Mouse (Mus musculus): ENCODE measurements around the gene Ces5a.
"Not testable (repeated sequence)": the region's sequence is repeated elsewhere in the genome, so short reads cannot be mapped to it uniquely, and the experiment has no call there.

Ces5a gene

DNA sequence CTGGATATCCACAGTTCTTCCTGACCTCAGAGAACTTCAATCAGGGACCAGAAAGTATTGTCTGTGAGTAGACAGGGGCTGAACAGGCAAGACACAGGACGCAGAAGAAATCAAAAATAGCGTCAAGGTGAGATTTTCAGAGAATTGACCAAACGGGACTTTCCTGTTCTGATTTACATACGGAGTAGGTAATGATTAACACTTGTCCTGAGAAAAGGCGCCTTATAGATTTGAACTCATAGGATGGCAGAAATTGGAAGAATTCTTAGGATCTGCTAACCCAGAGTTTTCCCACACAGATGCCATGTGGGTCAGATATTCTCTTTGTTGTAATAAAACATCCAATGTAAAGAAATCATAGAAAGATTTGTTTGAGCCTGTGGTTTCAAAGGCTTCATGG, at the start of gene Ces5a:
Gene Ces5a (minus strand): TSS at position 101 of the 400 bp plus-strand sequence.
- DNase-seq (ENCODE audit: low spot score in 2 of 2), result no peak

DNA sequence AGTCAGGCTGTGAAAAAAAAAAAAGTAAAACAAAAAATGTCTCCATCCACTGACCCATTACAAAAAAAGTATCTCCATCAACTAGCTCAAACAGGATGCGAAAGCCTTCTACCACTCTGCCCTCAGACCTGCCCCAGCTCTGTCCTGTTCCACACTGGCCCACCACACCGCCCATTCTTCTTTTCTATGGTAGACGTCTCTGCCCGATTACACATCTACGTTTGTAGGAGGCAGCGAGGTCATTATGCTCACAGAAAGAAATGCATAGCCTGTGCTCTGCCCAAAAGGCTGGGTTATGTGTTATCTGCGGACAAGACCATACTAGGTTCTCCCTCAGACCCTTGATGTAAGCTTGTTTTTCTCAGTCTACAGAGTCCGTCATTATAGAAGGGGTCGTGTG, 37.2 kb upstream of the Ces5a start:
- no peak for DNase-seq (ENCODE audit: low spot score in 2 of 2)

DNA sequence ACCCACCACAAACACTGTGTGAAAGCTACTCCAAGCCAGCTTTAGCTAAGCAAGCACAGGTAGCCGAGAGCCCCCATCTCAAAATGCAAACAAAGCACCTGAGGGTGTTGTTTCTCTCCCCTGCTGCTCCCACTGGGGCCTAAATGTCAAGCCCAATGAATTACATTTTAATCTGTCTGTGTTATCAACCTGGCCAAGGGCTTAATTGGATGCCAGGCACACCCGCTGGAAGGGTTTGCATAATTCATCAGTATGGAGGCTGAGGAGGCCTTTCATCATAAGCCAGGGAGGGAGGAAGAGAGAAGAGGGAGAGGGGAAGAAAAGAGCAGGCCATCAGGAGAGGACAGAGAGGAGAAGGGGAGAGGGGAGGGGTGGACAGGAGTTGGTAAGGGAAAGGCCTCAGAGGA, 36.5 kb upstream of the Ces5a start:
- no peak for DNase-seq (ENCODE audit: low spot score in 2 of 2)

DNA sequence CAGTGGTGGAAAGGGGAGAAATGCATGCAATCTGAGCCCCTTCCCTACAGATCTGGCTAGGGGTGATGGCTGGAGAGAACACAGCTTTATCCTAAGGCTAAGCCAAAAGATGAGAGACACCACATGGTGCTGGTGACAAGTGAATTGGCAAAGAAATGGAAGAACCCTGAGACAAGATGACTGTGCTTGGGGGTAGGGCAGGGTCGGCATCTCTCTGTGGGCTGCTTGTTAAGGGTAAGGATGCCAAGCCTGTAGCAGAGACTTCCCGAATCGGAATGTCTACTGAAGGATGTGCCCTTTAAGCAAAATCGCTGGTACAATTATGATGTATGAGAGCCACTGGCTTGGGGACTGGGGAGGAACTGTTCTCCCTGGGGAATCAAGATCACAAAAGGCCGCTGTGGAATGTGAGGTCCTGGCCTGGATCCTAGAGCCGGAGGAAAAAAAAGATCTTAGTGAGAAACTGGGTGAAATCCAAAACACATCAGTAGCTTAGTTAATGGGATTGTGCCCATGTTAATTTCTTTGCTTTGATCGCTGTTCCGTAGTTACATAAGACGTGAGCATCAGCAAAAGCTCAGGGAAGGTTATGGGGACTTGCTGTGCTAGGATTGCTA, 35.8 kb upstream of the Ces5a start:
- peak; percentile 55 to 58 for DNase-seq (ENCODE audit: low spot score in 2 of 2)

DNA sequence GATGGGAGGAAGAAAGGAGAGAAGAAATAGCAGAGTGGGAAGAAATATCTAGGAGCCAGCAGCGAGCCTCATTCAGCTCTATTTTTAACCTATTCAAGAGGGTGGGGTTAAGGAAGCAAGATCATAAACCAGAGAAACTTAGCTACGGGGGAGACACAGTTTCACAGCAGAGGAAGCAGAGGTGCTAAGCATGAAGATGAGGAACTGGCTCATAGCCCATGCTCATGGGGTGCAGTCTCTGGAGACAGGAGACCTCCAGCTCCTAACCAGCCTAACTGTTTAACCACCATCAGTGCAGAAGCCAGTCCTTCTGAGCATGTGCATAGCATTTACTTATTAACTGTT, 34.5 kb upstream of the Ces5a start:
- peak; percentile 22 to 36 for DNase-seq (ENCODE audit: low spot score in 2 of 2)

DNA sequence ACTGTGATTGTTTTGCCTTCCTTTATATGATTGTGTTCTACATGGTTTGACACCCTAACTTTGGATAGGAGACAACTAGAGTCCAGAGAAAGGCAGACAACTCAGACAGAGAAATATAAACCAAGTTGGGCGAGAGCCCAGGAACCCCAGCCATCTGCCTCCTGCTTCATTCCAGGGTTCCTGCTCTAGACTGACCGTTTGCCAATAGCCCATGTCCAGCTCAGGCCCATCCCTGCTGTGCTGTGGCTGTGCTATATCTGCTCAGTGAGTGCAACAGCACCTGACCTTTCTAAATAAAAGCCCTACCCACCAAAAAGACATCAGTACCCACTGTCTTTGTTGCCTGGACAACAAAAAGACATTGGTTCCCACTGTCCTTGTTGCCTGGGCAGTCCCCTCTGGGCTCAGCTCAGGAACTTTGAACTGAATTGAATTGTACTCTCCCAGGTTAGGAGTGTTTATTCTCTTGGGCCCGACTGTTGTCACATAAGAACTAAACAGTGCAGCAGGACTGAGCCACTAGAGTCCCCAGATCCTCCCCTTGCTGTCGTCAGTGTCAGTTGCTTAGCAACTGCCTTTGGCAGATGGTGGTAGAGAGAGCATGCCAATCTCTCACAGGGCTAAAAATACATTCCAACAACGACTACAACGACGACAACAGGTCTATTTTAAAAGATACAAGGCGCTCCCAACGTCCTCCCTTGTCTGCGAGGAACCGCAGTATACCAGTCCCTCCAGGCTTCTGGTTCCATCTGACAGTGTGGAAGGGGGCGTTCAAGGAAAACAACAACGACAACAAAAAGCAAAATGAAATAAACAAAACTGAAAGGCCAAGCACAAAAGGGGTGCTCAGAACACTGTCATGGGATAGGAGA, 33.9 kb upstream of the Ces5a start:
- DNase-seq (ENCODE audit: low spot score in 2 of 2), result peak; percentile 77 to 82

DNA sequence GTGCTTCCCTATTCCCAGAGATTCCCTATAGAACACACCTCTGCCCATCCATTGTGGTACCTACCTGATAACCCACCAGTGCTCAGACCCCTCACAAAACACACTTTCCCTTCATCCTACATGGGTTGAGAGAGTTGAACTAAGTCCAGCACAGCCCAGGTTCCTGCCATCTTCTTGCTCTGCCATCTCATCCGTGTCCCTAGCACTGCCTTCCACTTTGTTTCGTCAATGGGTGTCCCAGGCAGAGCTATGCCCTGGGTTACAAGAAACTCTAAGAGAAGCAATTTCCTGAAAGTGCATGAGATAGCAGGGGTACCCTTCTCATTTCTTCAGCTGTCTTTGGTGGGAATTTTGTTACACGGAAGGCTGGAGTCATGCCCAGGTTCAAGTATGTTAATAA, 33.0 kb upstream of the Ces5a start:
- peak in 1 of 2 experiments; percentile 8 for DNase-seq (ENCODE audit: low spot score in 2 of 2)

DNA sequence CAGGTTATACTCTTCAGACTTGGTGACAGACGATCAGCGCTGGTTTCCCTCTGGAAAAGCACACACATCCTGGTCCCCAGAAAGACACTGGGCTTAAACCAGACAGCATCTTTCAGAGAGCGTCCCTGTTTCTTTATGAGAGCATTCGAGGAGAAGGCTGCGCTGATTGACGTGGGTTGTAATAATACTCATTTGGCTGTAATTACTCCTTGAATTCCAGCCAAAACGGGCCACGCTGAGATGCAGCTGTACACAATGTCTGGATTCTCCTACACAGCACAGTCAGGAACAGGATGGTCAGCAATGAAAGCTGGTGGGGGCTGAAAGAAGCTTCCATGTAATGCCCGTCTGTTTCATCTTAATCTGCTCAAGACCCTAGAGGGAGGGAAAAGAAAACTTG, 31.5 kb upstream of the Ces5a start:
- no peak for DNase-seq (ENCODE audit: low spot score in 2 of 2)

DNA sequence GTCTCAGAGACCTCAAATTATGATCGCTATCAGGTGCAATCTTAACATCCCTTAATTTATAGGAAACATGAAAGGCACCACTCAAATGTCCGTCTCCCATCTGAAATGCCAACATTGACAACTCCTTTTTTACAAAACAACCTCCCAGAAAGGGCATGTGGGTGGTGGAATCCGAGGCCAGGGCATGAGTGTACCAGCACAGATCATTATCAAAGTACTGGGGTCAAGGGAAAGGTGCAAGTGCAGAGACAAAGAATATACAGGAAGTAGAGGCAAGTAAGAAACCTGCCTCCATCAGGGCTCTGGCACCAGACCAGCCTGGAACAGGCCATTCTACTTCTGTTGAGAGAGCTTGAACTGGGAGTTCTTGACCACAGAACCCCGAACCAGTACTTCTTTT, 29.0 kb upstream of the Ces5a start:
- no peak for DNase-seq (ENCODE audit: low spot score in 2 of 2)

DNA sequence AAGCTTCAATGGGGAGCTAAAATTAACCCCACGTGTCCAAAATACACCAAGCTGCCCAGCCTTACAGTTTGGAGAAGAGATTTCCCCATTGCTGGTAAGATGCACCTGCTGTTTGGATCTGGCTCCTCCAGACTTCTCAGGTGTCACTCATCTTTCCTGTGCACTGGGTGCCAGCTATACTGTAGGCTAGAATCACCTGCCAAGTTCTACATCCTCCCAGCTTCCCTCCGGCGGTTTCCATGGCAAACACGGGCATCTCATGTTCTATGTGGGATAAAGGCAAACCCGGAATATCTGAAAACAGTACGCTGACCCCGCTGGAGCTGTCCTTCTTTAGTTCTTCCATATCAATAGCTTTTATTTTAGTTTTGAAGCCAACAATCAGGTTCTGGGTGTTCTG, 27.9 kb upstream of the Ces5a start:
- no peak for DNase-seq (ENCODE audit: low spot score in 2 of 2)

DNA sequence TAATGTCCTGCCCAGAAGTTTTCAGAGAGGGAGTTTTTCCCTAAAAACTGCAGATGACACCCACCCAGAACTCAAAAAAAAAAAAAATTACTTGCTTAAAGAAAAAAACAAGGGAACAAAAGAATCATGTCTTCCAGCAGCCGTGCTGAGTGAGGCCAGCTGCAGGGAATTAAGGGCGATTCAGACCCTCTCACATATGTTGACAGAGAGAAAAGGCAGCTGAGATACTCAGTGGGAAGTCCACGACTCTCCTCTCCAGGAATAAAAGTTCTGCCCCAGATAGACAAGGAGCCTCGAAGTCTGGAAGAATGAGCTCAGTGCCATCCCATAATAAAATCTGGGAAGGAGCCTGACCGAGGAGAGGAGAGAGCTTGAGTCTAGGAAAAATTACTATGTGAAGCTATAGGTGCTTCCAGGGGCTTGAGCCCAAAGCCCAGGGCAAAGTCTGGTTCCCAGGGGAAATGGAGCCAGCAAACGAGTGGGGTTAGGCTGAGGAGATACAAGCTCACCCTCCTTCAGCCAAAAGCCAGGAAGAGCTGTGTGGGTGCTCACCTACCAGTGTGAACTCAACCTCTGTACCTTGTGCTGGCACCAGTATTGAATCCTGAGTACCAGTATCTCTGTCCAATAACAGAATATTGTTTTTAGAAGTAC, 27.1 kb upstream of the Ces5a start:
- DNase-seq (ENCODE audit: low spot score in 2 of 2), result no peak

DNA sequence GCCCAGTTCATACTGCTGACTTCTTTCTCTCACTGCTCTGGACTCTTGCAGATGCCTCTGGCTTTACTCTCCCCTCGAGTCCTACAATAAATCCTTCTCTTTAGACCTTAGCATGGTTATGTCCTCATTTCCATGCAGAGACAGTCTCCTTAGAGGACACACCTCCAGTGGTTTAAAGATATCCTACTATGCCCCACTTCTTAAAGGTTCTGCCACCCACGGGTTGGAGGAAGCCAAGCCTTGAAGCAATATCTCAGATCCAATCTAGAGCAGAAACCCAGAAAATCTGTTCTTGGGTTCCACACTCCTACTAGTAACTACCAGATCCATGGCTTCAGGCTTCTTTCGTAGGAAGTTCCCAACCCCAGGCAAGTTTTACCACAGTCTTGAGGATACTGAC, 25.6 kb upstream of the Ces5a start:
- DNase-seq (ENCODE audit: low spot score in 2 of 2), result no peak

DNA sequence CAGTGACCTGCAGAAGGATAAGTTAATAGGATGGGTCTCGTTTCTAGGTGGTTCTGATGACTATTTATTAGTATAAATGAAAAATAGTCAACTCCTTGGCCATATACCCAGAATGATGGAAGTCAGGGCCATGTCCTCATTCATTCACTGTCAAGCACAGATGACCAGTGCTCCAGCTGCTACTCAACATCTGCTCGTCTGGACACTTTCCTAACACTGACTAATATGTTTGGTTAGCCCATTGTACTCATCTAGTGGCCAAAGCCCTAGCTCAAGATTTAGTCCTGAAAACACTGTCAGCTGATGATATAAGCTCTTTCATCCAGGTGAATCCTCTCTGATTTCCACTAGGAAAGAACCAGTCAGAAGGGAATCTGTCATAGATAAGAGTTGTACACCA, 24.1 kb upstream of the Ces5a start:
- no peak for DNase-seq (ENCODE audit: low spot score in 2 of 2)

DNA sequence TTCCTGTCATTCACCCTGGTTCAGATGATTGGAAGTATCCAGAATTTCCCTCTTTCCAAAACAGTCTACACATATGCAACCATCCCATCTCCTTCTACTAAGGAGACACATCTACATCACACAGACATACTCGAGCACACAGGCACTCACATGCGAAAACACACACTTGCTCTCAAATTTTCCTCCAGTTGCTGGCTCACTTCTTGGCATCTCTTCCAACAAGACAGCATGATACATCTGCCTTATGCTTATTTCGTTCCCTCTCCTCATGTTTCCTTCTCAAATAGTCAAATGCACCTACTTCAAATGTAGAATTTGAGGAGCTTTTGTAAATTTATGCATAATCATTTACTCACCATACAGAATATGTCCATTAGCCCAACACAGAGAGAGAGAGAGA, 33.0 kb downstream of the Ces5a start:
- no peak for DNase-seq (ENCODE audit: low spot score in 2 of 2)

DNA sequence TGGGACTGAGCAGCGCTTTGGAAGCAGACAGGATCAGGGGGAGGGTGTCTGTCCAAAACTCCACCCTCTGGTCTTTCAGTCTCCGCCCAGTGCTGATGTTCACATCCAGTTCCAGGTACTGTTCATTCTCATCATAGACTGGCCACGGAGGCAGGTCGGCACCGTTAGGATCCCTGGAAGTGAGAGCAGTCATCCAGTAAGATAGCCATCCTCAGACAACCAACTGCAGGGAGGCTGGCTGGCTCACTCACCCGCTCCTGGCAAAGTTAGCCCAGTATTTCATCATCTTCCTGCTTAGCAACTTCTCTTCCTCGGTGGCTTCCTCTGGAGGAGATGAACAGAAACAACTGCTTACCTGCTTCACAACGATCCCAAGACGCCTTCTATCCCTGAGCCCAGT, 36.2 kb downstream of the Ces5a start:
- no peak for DNase-seq (ENCODE audit: low spot score in 2 of 2)

DNA sequence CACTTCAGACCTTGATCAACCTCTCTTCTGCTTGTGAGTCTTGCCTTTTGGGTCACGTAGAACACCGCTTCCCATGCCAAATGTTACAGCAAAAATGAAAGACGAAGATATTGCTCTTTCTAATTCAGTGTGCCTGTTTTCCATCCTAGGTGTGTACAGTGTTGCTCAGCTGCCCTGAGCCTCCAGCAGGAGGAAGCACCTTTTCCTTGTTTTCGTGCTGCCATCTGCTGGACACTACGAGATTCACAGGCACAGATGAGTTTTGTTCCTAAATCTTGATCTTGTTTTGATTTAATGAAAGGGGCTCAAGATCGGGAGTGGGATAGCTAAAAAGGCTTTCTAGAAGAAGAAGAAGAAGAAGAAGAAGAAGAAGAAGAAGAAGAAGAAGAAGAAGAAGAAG, 40.3 kb downstream of the Ces5a start:
- DNase-seq (ENCODE audit: low spot score in 2 of 2), result peak in 1 of 2 experiments; percentile 45

DNA sequence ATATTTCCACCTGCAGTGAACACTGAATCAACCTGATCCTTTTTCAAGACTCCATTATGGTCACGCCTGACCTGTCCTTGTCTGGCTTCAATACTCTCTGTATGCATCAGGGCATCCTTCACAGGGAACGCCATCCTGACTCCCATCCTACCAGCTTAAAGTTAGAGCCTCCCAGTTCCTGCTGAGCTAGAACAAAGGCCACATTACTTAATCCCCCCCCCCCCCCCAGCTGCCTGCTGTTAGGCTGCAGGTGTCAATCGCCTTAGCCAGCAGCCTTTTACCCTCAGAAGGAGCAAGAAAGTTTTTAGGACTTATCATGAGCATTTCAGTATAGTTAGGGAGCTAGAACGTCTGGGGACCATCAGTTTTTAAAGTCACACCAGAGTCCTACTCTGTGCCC, 46.9 kb downstream of the Ces5a start:
- no peak for DNase-seq (ENCODE audit: low spot score in 2 of 2)

DNA sequence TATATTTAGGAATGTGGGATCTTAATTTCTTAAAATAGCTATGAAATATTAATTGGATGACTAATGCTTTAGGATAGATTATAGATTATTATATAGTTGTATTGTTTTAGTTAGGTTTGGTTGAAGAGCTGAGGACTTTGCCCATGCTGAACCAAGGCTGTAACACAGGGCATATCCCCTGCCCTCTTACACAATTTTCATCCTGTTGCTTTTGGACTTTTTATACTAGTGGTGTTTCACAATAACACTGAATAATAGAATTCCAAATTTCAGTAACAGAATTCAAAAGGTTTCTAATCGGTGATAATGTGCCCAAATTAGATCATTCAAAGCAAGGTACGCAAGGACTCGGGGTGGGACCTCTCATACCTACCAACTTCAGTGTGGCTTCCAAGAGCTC, 57.4 kb downstream of the Ces5a start:
- no peak for DNase-seq (ENCODE audit: low spot score in 2 of 2)

DNA sequence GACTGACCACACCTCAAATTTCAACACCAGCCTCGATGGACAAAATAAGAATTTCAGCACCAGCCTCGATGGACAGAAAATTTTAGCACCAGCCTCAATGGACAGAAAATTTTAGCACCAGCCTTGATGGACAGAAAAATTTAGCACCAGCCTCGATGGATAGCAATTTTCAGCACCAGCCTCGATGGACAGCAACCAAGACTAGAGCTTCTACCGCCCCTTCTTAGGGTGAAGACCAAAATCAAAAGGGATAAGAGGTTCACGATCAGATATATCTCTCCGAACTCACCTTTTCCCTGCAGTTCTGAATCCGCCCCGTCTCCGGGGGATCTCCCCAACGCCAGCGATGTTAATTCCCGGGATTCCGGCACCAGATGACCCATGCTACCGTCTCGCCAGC, 65.9 kb downstream of the Ces5a start:
- not testable (repeated sequence) for DNase-seq (ENCODE audit: low spot score in 2 of 2)

DNA sequence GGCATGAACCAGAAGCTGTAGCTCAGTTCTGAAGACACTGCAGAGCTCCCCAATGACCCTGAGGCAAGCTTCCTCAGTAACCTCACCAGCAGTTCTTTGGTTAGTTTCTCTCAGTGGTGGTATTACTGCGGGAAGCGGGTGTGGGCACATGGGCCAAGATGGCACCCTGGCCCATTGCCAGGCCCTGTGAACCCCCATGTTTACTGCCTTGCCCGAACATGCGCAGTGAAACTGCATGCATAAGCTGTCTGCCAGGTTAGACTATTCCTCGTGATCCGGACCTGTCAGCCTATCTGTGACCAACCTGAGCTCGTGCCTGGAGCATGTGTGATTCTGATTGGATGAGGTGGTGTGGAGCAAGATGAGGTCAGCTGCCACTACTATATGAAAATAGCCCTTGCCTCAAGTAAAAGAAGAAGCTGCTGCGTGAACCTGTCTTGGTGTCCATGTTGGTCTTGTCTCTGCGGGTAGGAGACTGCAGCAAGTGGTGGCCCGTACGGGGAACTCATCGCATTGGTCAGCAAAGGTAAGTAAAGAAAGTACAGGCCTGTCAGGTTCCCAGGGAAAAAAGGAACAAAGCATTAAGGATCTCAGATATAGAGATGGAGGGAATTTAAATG, 81.3 kb downstream of the Ces5a start:
- no peak for DNase-seq (ENCODE audit: low spot score in 2 of 2)
